Mouse (Mus musculus) CD4-positive, CD25-positive, alpha-beta regulatory T cell, adult 2 months (primary cell): ENCODE measurements at regions not wholly inside any gene's neighbourhood (a gene's known extent, or its start where the extent isn't known, plus 50 kb on each side); places are given as distances from the start of the nearest gene placed in this dataset.

Source experiments
- DNase-seq: peaks from one replicate; pipeline ENCODE4 v3.0.0-alpha.2; 2012; ENCODE audit warnings: low read depth, low spot score

- no peak for DNase-seq
Observed at GRCm38 (mm10) chr12:17601245-17602023, 56.8 kb downstream of the Odc1 start.

GRCm38 (mm10) chr12:17603576-17603975, 59.0 kb downstream of the Odc1 start:
- no peak for DNase-seq

GRCm38 (mm10) chr12:17610384-17610783, 65.8 kb downstream of the Odc1 start:
- DNase-seq: peak; percentile 9

- no peak for DNase-seq
Observed at GRCm38 (mm10) chr12:17611988-17612387, 67.4 kb downstream of the Odc1 start.

- no peak for DNase-seq
Observed at GRCm38 (mm10) chr12:17618300-17618699, 72.4 kb upstream of the Hpcal1 start.

- DNase-seq: no peak
Observed at GRCm38 (mm10) chr12:17620226-17620625, 70.4 kb upstream of the Hpcal1 start.

GRCm38 (mm10) chr12:17621487-17621888, 69.2 kb upstream of the Hpcal1 start:
- no peak for DNase-seq

GRCm38 (mm10) chr12:17622509-17623005, 68.1 kb upstream of the Hpcal1 start:
- DNase-seq: no peak

- DNase-seq: no peak
Observed at GRCm38 (mm10) chr12:17626043-17626442, 64.6 kb upstream of the Hpcal1 start.

- DNase-seq: no peak
Observed at GRCm38 (mm10) chr12:17631161-17631560, 59.5 kb upstream of the Hpcal1 start.

- DNase-seq: no peak
Observed at GRCm38 (mm10) chr12:17636146-17636545, 54.5 kb upstream of the Hpcal1 start.

GRCm38 (mm10) chr12:17636590-17636989, 54.1 kb upstream of the Hpcal1 start:
- no peak for DNase-seq
